ENCODE assay signal across 24 mouse cellular contexts in the genomic region with DNA sequence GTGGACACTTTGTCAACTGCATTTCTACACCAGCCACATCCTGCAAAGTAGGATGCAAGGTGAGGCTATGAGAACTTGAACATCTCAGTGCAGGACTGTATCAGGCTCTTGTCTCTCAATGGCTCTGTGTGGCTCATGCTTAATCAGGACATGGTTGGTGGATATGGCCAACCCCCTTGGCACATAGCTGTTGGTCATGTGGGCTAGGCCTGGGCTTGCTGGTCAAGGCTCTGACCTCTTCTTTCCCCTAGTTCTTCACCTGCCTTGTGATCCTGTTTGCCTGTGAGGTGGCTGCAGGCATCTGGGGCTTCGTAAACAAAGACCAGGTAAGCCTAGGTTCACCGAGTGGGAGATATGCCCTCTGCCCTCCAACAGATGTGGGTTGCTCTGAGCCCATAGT.
"Had no signal": no experiment of that assay in that cellular context is flagged by ENCODE, and none has a peak within 500 bp of the region (broad histone marks: within the 10 kb centered on the region; RNA-seq: fewer than 3 reads in every experiment).

No protein-coding gene starts in this region.

- H3K4me3 ChIP-seq: gastrocnemius, adult 2 months; heart, embryonic 10.5 days; heart, embryonic 12.5 days; hindbrain, embryonic 10.5 days; hindbrain, embryonic 12.5 days; intestine, embryonic 15.5 days; layer of hippocampus, adult 2 months; left cerebral cortex, adult 2 months; limb, embryonic 10.5 days; limb, embryonic 12.5 days; liver, embryonic 13.5 days had no signal

- H3K27ac ChIP-seq: gastrocnemius, adult 2 months; heart, embryonic 10.5 days; hindbrain, embryonic 10.5 days; hindbrain, embryonic 12.5 days; hindbrain, embryonic 14.5 days; intestine, embryonic 15.5 days; left cerebral cortex, adult 2 months; limb, embryonic 10.5 days; limb, embryonic 12.5 days; liver, embryonic 13.5 days had no signal

- H3K9ac ChIP-seq: heart, embryonic 12.5 days; hindbrain, embryonic 12.5 days; hindbrain, embryonic 14.5 days; intestine, embryonic 15.5 days; limb, embryonic 12.5 days; liver, embryonic 13.5 days had no signal

- DNase-seq: gastrocnemius, adult 2 months; gastrocnemius, postnatal 10 days; gastrocnemius, postnatal 25 days; heart, adult 18-20 months; heart, postnatal 10 days; heart, postnatal 4 days; kidney, adult 18-20 months; kidney, adult 9 months; kidney, postnatal 10 days; kidney, postnatal 4 days; liver, embryonic 13.5 days had no signal

- H3K4me2 ChIP-seq: heart, embryonic 12.5 days; hindbrain, embryonic 12.5 days; hindbrain, embryonic 14.5 days; intestine, embryonic 15.5 days; limb, embryonic 12.5 days; liver, embryonic 13.5 days had no signal

- H3K9me3 ChIP-seq: heart, embryonic 10.5 days; heart, embryonic 12.5 days; hindbrain, embryonic 10.5 days; hindbrain, embryonic 12.5 days; intestine, embryonic 15.5 days; limb, embryonic 10.5 days; limb, embryonic 12.5 days; liver, embryonic 13.5 days had no signal

- H3K27me3 ChIP-seq: heart, embryonic 12.5 days; hindbrain, embryonic 12.5 days; intestine, embryonic 15.5 days; limb, embryonic 12.5 days; liver, embryonic 13.5 days had no signal

- ATAC-seq: hindbrain, embryonic 16.5 days; inflammation-experienced regulatory T-cells, adult 6 months; intestine, embryonic 15.5 days; intestine, postnatal 0 days had no signal
